ENCODE assay signal across 11 mouse cellular contexts in genomic region chr4:136878601-136879000, GRCm38 (mm10). TPM values are rescaled to one million over a fixed set of nuclear protein-coding genes. Genes with fewer than 3 reads are reported as not detected.
A peak's percentile ranks its signal among the peaks of the same experiment; 100 is the strongest.
DNase-seq lines count a peak whose midpoint lies in the region; ATAC-seq lines count a peak whose summit lies in the region.
"Had no signal": no experiment of that assay in that cellular context is flagged by ENCODE, and none has a peak within 500 bp of the region (broad histone marks: within the 10 kb centered on the region; RNA-seq: fewer than 3 reads in every experiment).

No protein-coding gene starts in this region.

- H3K27me3 ChIP-seq in kidney, embryonic 16.5 days (ENCODE audit: insufficient read depth, low read length) = no peaks in the 10 kb centered on the region
- H3K27me3 ChIP-seq in splenic B cell, adult 2 months (ENCODE audit: control insufficient read depth, insufficient read depth, low read length, poor library complexity, severe bottlenecking) = no peaks in the 10 kb centered on the region
- no peaks in the 10 kb centered on the region for H3K27me3 ChIP-seq in hindbrain, embryonic 11.5 days (ENCODE audit: control insufficient read depth, insufficient read depth, low read length)
- H3K27me3 ChIP-seq: forebrain, embryonic 15.5 days; midbrain, embryonic 15.5 days had no signal

- no peak overlapping the region for H3K4me3 ChIP-seq in kidney, embryonic 16.5 days (ENCODE audit: low read length)
- no peak overlapping the region for H3K4me3 ChIP-seq in hindbrain, embryonic 11.5 days (ENCODE audit: low read depth, low read length)
- H3K4me3 ChIP-seq: forebrain, embryonic 15.5 days; midbrain, embryonic 15.5 days had no signal

- no peak overlapping the region for H3K9ac ChIP-seq in kidney, embryonic 16.5 days (replicated peaks; ENCODE audit: low read length)
- H3K9ac ChIP-seq in hindbrain, embryonic 11.5 days (ENCODE audit: low read depth, low read length) = no peak overlapping the region
- H3K9ac ChIP-seq: forebrain, embryonic 15.5 days; midbrain, embryonic 15.5 days had no signal

- H3K27ac ChIP-seq in kidney, embryonic 16.5 days (ENCODE audit: low read length) = no peak overlapping the region
- H3K27ac ChIP-seq in hindbrain, embryonic 11.5 days (ENCODE audit: low read depth, low read length) = no peak overlapping the region
- H3K27ac ChIP-seq: forebrain, embryonic 15.5 days; midbrain, embryonic 15.5 days had no signal

- 24% methylated on average over 5 of the region's 5 CpGs for WGBS in kidney, embryonic 16.5 days
- WGBS in hindbrain, embryonic 11.5 days = 20% methylated on average over 5 of the region's 5 CpGs

- ATAC-seq in kidney, embryonic 16.5 days (ENCODE audit: low FRiP score, low TSS enrichment) = no peak
- no peak for ATAC-seq in hindbrain, embryonic 11.5 days (ENCODE audit: low FRiP score)
- ATAC-seq: forebrain, embryonic 15.5 days had no signal

- no peaks in the 10 kb centered on the region for H3K36me3 ChIP-seq in kidney, embryonic 16.5 days (ENCODE audit: insufficient read depth, low read length)
- H3K36me3 ChIP-seq in splenic B cell, adult 2 months (ENCODE audit: control insufficient read depth, insufficient read depth, low read length, poor library complexity, severe bottlenecking) = no peaks in the 10 kb centered on the region
- no peaks in the 10 kb centered on the region for H3K36me3 ChIP-seq in hindbrain, embryonic 11.5 days (ENCODE audit: control insufficient read depth, insufficient read depth, low read length)
- H3K36me3 ChIP-seq: forebrain, embryonic 15.5 days; midbrain, embryonic 15.5 days had no signal

- H3K4me2 ChIP-seq in kidney, embryonic 16.5 days (replicated peaks; ENCODE audit: low read depth, low read length) = no peak overlapping the region
- no peak overlapping the region for H3K4me2 ChIP-seq in hindbrain, embryonic 11.5 days (replicated peaks; ENCODE audit: low read depth, low read length)
- H3K4me2 ChIP-seq: forebrain, embryonic 15.5 days; midbrain, embryonic 15.5 days had no signal

- peak; percentile 11 to 41 for DNase-seq in adrenal gland, postnatal 36 days
- no peak for DNase-seq in adrenal gland, postnatal 4 days (ENCODE audit: low spot score in 2 of 2)
- peak; percentile 14 for DNase-seq in kidney, adult 9 months
- DNase-seq in right cerebral cortex, postnatal 14 days = peak; percentile 49
- no peak for DNase-seq in right cerebral cortex, postnatal 25 days
- DNase-seq in splenic B cell, adult 2 months (ENCODE audit: low read depth, low spot score) = peak; percentile 12
- DNase-seq in hindbrain, embryonic 11.5 days (ENCODE audit: low spot score) = no peak
- DNase-seq: heart, postnatal 4 days had no signal

- no peaks in the 10 kb centered on the region for H3K4me1 ChIP-seq in kidney, embryonic 16.5 days (ENCODE audit: insufficient read depth, low read length)
- H3K4me1 ChIP-seq in hindbrain, embryonic 11.5 days (replicated peaks; ENCODE audit: control insufficient read depth, insufficient read depth, low read length) = no peaks in the 10 kb centered on the region
- H3K4me1 ChIP-seq: forebrain, embryonic 15.5 days; midbrain, embryonic 15.5 days had no signal

- H3K9me3 ChIP-seq in kidney, embryonic 16.5 days (ENCODE audit: low read length) = no peaks in the 10 kb centered on the region
- H3K9me3 ChIP-seq in hindbrain, embryonic 11.5 days (ENCODE audit: control insufficient read depth, low read length) = no peaks in the 10 kb centered on the region
- H3K9me3 ChIP-seq: forebrain, embryonic 15.5 days; midbrain, embryonic 15.5 days had no signal

RNA-seq across cellular contexts. Expression of gene C1qb, which starts 7.4 kb away (rescaled TPM):
- 10 to 100 TPM; 43.5 to 77.2 TPM for total RNA-seq in adrenal gland, postnatal 36 days (2021)
- 10 to 100 TPM; 47.0 to 59.8 TPM for total RNA-seq in adrenal gland, postnatal 4 days (2021)
- 40.1 and 44.3 TPM in 2 replicates for polyA plus RNA-seq in kidney, embryonic 16.5 days (2015; fragmentation: Nextera tagmentation; extraction: Ambion mirVana)
- 34.4 and 40.3 TPM in 2 replicates for polyA plus RNA-seq in hindbrain, embryonic 11.5 days (2014; fragmentation: Nextera tagmentation; extraction: Ambion mirVana)

RNA-seq across cellular contexts. Expression of gene C1qc, which starts 14.3 kb away (rescaled TPM):
- total RNA-seq in adrenal gland, postnatal 36 days (2021) = 10 to 100 TPM; 30.6 to 58.1 TPM
- 10 to 100 TPM; 37.0 to 49.0 TPM for total RNA-seq in adrenal gland, postnatal 4 days (2021)
- 14.7 and 17.9 TPM in 2 replicates for polyA plus RNA-seq in kidney, embryonic 16.5 days (2015; fragmentation: Nextera tagmentation; extraction: Ambion mirVana)
- polyA plus RNA-seq in hindbrain, embryonic 11.5 days (2014; fragmentation: Nextera tagmentation; extraction: Ambion mirVana) = 17.7 and 19.2 TPM in 2 replicates

RNA-seq across cellular contexts. Expression of gene C1qa, which starts 20.0 kb away (rescaled TPM):
- total RNA-seq in adrenal gland, postnatal 36 days (2021) = 10 to 100 TPM; 44.1 to 72.9 TPM
- 10 to 100 TPM; 49.1 to 55.4 TPM for total RNA-seq in adrenal gland, postnatal 4 days (2021)
- 21.9 and 26.4 TPM in 2 replicates for polyA plus RNA-seq in kidney, embryonic 16.5 days (2015; fragmentation: Nextera tagmentation; extraction: Ambion mirVana)
- polyA plus RNA-seq in hindbrain, embryonic 11.5 days (2014; fragmentation: Nextera tagmentation; extraction: Ambion mirVana) = 14.3 and 15.2 TPM in 2 replicates

RNA-seq across cellular contexts. Expression of gene Ephb2, which starts 42.8 kb away (rescaled TPM):
- 10 to 100 TPM; 18.7 to 19.8 TPM for total RNA-seq in adrenal gland, postnatal 36 days (2021)
- 10 to 100 TPM; 16.9 to 21.2 TPM for total RNA-seq in adrenal gland, postnatal 4 days (2021)
- polyA plus RNA-seq in kidney, embryonic 16.5 days (2015; fragmentation: Nextera tagmentation; extraction: Ambion mirVana) = 3.4 and 3.6 TPM in 2 replicates
- 18.5 and 20.1 TPM in 2 replicates for polyA plus RNA-seq in hindbrain, embryonic 11.5 days (2014; fragmentation: Nextera tagmentation; extraction: Ambion mirVana)

Comparison
In these comparisons a context has a peak if more than half of its experiments do, and no peak if none do; other contexts are left out.
1. DNase-seq: peak in adrenal gland, postnatal 36 days (2 of 2), kidney, adult 9 months (single experiment), right cerebral cortex, postnatal 14 days (single experiment) and splenic B cell, adult 2 months (single experiment); none in adrenal gland, postnatal 4 days (0 of 2), right cerebral cortex, postnatal 25 days (single experiment) and hindbrain, embryonic 11.5 days (single experiment).